Mouse (Mus musculus) CD8-positive naive resting alpha-beta T cell, adult 57 days (primary cell): ENCODE measurements around the gene Abhd2. TPM values are rescaled to one million over a fixed set of nuclear protein-coding genes. Genes with fewer than 3 reads are reported as not detected.

Experiments
- total RNA-seq: library from RNA; stranded (reverse); gene quantifications from one replicate; pipeline ENCODE4 v1.2.4, GENCODE M21; 2023

Abhd2 gene
- total RNA-seq, result 90.3 TPM

GRCm38 (mm10) chr7:79272789-79273718 lies at the start of gene Abhd2:
Abhd2 (plus strand) TSS chr7:79273199.

GRCm38 (mm10) chr7:79386422-79387133 lies 113.6 kb downstream of the Abhd2 start, which contains the start of gene Rlbp1:
Rlbp1 (minus strand) TSS chr7:79387048.

GRCm38 (mm10) chr7:79391883-79392649 lies 119.1 kb downstream of the Abhd2 start, which contains the start of gene Fanci:
Fanci (plus strand) TSS chr7:79391929.

Other genes with a start within 250 kb of the Abhd2 start
- gene Acan, start 219.7 kb upstream of the Abhd2 start, total RNA-seq, result not detected
- gene Hapln3, start 142.2 kb upstream of the Abhd2 start, total RNA-seq, result not detected
- gene Mfge8, start 124.1 kb upstream of the Abhd2 start, total RNA-seq, result 23.7 TPM
- gene Rlbp1, start 113.8 kb downstream of the Abhd2 start, total RNA-seq, result not detected
- gene Fanci, start 118.7 kb downstream of the Abhd2 start, total RNA-seq, result 2.0 TPM
- gene Polg, start 193.2 kb downstream of the Abhd2 start, total RNA-seq, result 120 TPM